Mouse (Mus musculus) stomach, postnatal 0 days (tissue): ENCODE data around the gene Agmat. TPM values are rescaled to one million over a fixed set of nuclear protein-coding genes. Genes with fewer than 3 reads are reported as not detected.

Experiments
- ATAC-seq: fragments of 200-750 bp; cut with Nextera tagmentation; 2 replicates; pipeline ENCODE4 v1.8.0; 2017; ENCODE audit not compliant: low FRiP score, low TSS enrichment
- DNase-seq: peaks from one replicate; pipeline ENCODE4 v3.0.0-alpha.2; 2016; ENCODE audit warnings: low spot score
- H3K27ac ChIP-seq: fragments of 300-500 bp; sonication (generic); replicated peaks from 2 replicates; pipeline ENCODE4 v1.5.1; 2014; ENCODE audit warnings: mild to moderate bottlenecking, control low read depth
- H3K27me3 ChIP-seq: fragments of 300-500 bp; sonication (generic); 2 replicates; pipeline ENCODE4 v1.6.1; 2014; ENCODE audit warnings: low read length; ENCODE audit not compliant: control insufficient read depth, insufficient read depth
- H3K36me3 ChIP-seq: fragments of 300-500 bp; sonication (generic); 2 replicates; pipeline ENCODE4 v1.6.1; 2014; ENCODE audit warnings: low read length, mixed read lengths; ENCODE audit not compliant: control insufficient read depth, insufficient read depth
- H3K4me1 ChIP-seq: fragments of 300-500 bp; sonication (generic); replicated peaks from 2 replicates; pipeline ENCODE4 v1.6.1; 2014; ENCODE audit warnings: antibody characterized with exemption; ENCODE audit not compliant: control insufficient read depth, insufficient read depth
- H3K4me2 ChIP-seq: fragments of 300-500 bp; sonication (generic); replicated peaks from 2 replicates; pipeline ENCODE4 v1.6.1; 2014; ENCODE audit warnings: low read depth, mild to moderate bottlenecking, control low read depth, moderate library complexity
- H3K4me3 ChIP-seq: fragments of 300-500 bp; sonication (generic); 2 replicates; pipeline ENCODE4 v1.5.1; 2014; ENCODE audit warnings: low read depth, low read length, control low read depth
- H3K9ac ChIP-seq: fragments of 300-500 bp; sonication (generic); 2 replicates; pipeline ENCODE4 v1.6.1; 2014; ENCODE audit warnings: mild to moderate bottlenecking, low read length, control low read depth, mixed read lengths
- H3K9me3 ChIP-seq: fragments of 300-500 bp; sonication (generic); 2 replicates; pipeline ENCODE4 v1.6.1; 2016; ENCODE audit warnings: low read length; ENCODE audit not compliant: control insufficient read depth
- CTCF ChIP-seq: IDR thresholded peaks from 2 replicates; pipeline ENCODE4 v1.5.1; 2016; ENCODE audit warnings: antibody characterized with exemption, low read depth, mild to moderate bottlenecking, moderate library complexity
- EP300 ChIP-seq: optimal IDR thresholded peaks from 2 replicates; pipeline ENCODE3; 2016; ENCODE audit warnings: antibody characterized with exemption
- whole genome bisulfite sequencing: fragments of 180-500 bp; shearing (Covaris S2); extraction: QIAGEN DNeasy Blood & Tissue Kit; methylation state at CpG from one replicate; pipeline ENCODE4 v1.1.7; 2014; 5-methylcytosine and 5-hydroxymethylcytosine counted together
- polyA plus RNA-seq: library from polyadenylated mRNA; unstranded; fragments of >200 nt; fragmentation: Nextera tagmentation; extraction: Ambion mirVana; gene quantifications from 2 replicates; pipeline ENCODE4 v1.2.1, GENCODE M21; 2015

Agmat gene
- polyA plus RNA-seq, 1 experiment from 2014 or later, result 0.13 TPM

- no peak overlapping the region for H3K4me3 ChIP-seq
- peaks cover 4% of the 10 kb centered on the region for H3K36me3 ChIP-seq
- no peaks in the 10 kb centered on the region for H3K9me3 ChIP-seq
- 93% methylated on average over 5 of the region's 5 CpGs for WGBS
- TF ChIP-seq CTCF (no peak), EP300 (no peak)
- H3K27ac ChIP-seq, result no peak overlapping the region
- no peak overlapping the region for H3K4me2 ChIP-seq
- ATAC-seq (no peak), DNase-seq (no peak)
- H3K9ac ChIP-seq, result no peak overlapping the region
- no peaks in the 10 kb centered on the region for H3K27me3 ChIP-seq
- no peaks in the 10 kb centered on the region for H3K4me1 ChIP-seq
Measured at GRCm38 (mm10) chr4:141797545-141797944, 51.1 kb downstream of the Agmat start.

GRCm38 (mm10) chr4:141804105-141804504, 57.6 kb downstream of the Agmat start:
- Histone ChIP-seq H3K9me3 (no peaks in the 10 kb centered on the region), H3K4me3 (no peak overlapping the region), H3K27ac (no peak overlapping the region), H3K4me1 (no peaks in the 10 kb centered on the region), H3K9ac (no peak overlapping the region), H3K36me3 (peaks cover 25% of the 10 kb centered on the region; the same call in 1 of the 2 replicates), H3K27me3 (no peaks in the 10 kb centered on the region), H3K4me2 (no peak overlapping the region)
- 89% methylated on average over 4 of the region's 4 CpGs for WGBS
- TF ChIP-seq CTCF (no peak), EP300 (no peak)
- DNase-seq (no peak), ATAC-seq (no peak)

- ATAC-seq (no peak), DNase-seq (no peak)
- 95% methylated on average over 8 of the region's 8 CpGs for WGBS
- Histone ChIP-seq H3K9ac (no peak overlapping the region), H3K27ac (no peak overlapping the region), H3K36me3 (peaks cover 35% of the 10 kb centered on the region), H3K27me3 (no peaks in the 10 kb centered on the region), H3K4me2 (no peak overlapping the region), H3K4me1 (no peaks in the 10 kb centered on the region), H3K4me3 (no peak overlapping the region), H3K9me3 (no peaks in the 10 kb centered on the region)
- TF ChIP-seq EP300 (no peak), CTCF (no peak)
Measured at GRCm38 (mm10) chr4:141805886-141806285, 59.4 kb downstream of the Agmat start.

Other genes starting within 250 kb of the Agmat start
- 2.9 and 3.2 TPM in 2 replicates for gene Spen, start 208.1 kb upstream of the Agmat start, polyA plus RNA-seq
- gene Fblim1, start 140.6 kb upstream of the Agmat start, polyA plus RNA-seq, result 45.1 and 49.2 TPM in 2 replicates
- 2.2 and 2.3 TPM in 2 replicates for gene Tmem82, start 128.0 kb upstream of the Agmat start, polyA plus RNA-seq
- 1.6 and 1.8 TPM in 2 replicates for gene Slc25a34, start 122.9 kb upstream of the Agmat start, polyA plus RNA-seq
- gene Plekhm2, start 81.8 kb upstream of the Agmat start, polyA plus RNA-seq, result 3.5 and 4.3 TPM in 2 replicates
- not detected in 2 replicates for gene Rsc1a1, start 61.1 kb upstream of the Agmat start, polyA plus RNA-seq
- 14.4 TPM in 2 replicates for gene Ddi2, start 23.3 kb upstream of the Agmat start, polyA plus RNA-seq
- 2.9 and 3.1 TPM in 2 replicates for gene Dnajc16, start 44.3 kb downstream of the Agmat start, polyA plus RNA-seq
- 9.8 and 10.8 TPM in 2 replicates for gene Casp9, start 46.9 kb downstream of the Agmat start, polyA plus RNA-seq
- 18.1 and 22.4 TPM in 2 replicates for gene Cela2a, start 79.5 kb downstream of the Agmat start, polyA plus RNA-seq
- gene Ctrc, start 99.7 kb downstream of the Agmat start, polyA plus RNA-seq, result not detected in 2 replicates
- gene Efhd2, start 128.2 kb downstream of the Agmat start, polyA plus RNA-seq, result 111 and 121 TPM in 2 replicates